Mouse (Mus musculus): Measurements from ENCODE around the gene Cdc20b. TPM values are rescaled to one million over a fixed set of nuclear protein-coding genes. Genes with fewer than 3 reads are reported as not detected.

Gene Cdc20b
- total and polyA plus RNA-seq, 3 experiments, result not detected

DNA sequence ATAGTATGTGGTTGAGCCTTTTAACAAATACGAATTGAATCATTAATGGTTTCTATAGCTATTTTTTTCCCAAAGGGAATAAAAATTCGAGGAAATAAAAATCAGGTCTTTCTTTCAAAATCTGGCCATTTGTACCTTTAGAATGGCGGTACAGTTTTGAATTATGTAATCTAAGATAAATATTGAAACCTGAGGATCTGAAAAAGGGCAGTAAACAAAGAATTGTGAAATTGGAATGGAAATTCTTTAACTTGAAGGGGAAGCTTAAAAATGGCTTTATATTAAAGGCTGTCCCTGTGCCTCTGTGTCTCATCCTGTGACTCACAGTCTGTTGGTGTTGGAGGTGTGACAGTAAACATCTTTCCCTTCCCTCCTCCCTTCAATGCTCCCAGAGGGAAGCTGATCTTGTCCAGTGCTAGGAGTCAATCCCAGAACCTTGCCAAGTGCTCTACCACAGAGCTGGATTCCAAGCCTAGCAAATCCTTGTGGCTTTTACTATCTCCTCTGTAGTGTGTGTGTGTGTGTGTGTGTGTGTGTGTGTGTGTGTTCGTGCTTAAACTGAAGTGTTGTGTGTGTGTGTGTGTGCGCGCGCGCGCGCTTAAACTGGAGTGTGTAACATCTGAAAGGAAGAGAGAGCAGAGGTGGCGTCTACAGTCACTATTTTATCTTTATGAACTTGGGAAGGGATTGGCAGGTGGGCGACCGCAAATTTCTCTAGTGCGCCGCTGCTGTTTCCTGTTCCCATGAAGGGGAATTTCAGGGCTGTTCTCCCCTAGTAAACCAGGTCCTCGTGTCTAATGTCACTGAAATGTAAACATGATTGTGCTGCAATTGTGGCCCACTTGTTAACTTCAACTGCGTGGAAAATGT lies 11.4 kb upstream of the Cdc20b start:
- Histone ChIP-seq H3K79me2 (ENCODE audit: control insufficient read depth, insufficient read depth, low read length, poor library complexity) (no peaks in the 10 kb centered on the region), H3K36me3 (ENCODE audit: control insufficient read depth in 1 of 2, insufficient read depth in 2 of 2, low read length in 2 of 2) (no peaks in the 10 kb centered on the region), H3K9ac (ENCODE audit: control insufficient read depth, low read depth, low read length, poor library complexity, severe bottlenecking) (no peak overlapping the region), H3K27ac (ENCODE audit: control insufficient read depth, low read depth, low read length) (no peak overlapping the region), H3K4me1 (ENCODE audit: control insufficient read depth in 1 of 2, insufficient read depth in 2 of 2, low read length in 2 of 2) (no peaks in the 10 kb centered on the region), H3K27me3 (ENCODE audit: control insufficient read depth in 1 of 2, insufficient read depth in 2 of 2, low read length in 2 of 2) (peaks cover 4 to 5% of the 10 kb centered on the region in 2 experiments; a peak in 2 of 4 replicates), H3K4me3 (ENCODE audit: control insufficient read depth in 1 of 2, insufficient read depth in 1 of 2, low read depth in 2 of 2, low read length in 2 of 2) (no peak overlapping the region), H3K9me3 (replicated peaks; ENCODE audit: insufficient read depth, low read length) (no peaks in the 10 kb centered on the region)
- TF ChIP-seq CHD1 (IDR thresholded peaks at IDR 0.05; ENCODE audit: low read depth, low read length) (no peak), GATA1 (IDR thresholded peaks at IDR 0.05; ENCODE audit: low read depth, low read length) (no peak), ZNF384 (IDR thresholded peaks at IDR 0.05; ENCODE audit: low read depth, low read length) (no peak), USF1 (IDR thresholded peaks at IDR 0.05; ENCODE audit: low read depth, low read length) (no peak), EP300 (IDR thresholded peaks at IDR 0.05; ENCODE audit: low read depth in 1 of 2, low read length in 2 of 2) (no peak), TAL1 (IDR thresholded peaks at IDR 0.05; ENCODE audit: low read length) (no peak), SMC3 (IDR thresholded peaks at IDR 0.05; ENCODE audit: low read depth, low read length) (no peak), RAD21 (IDR thresholded peaks at IDR 0.05; ENCODE audit: low read depth, low read length) (no peak), MEF2A (IDR thresholded peaks at IDR 0.05; ENCODE audit: extremely low read depth, insufficient replicate concordance, low read depth, low read length, poor library complexity, severe bottlenecking) (no peak)
- no peak for DNase-seq (ENCODE audit: low read depth, low spot score)

DNA sequence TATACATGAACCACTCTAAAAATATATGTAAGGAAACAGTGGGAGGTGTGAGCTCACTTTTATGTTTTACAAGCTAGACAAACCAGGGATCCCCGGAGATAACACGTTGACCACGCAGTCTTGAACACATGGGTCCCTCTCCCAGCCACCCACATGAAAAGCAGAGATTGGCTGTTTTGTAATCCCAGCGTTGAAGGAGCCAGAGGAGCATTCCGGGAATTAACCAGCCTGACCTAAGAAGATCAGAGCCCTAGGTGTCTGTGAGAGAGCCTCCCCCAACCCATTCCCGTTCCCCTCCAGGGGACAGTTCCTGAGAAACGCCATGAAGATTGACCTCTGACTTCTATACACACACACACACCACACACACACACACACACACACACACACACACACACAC lies 3.6 kb upstream of the Cdc20b start:
- H3K4me1 ChIP-seq (ENCODE audit: control insufficient read depth in 1 of 2, insufficient read depth in 2 of 2, low read length in 2 of 2), result peaks cover 0 to 4% of the 10 kb centered on the region in 2 experiments; a peak in 1 of 4 replicates
- H3K9me3 ChIP-seq (replicated peaks; ENCODE audit: insufficient read depth, low read length), result no peaks in the 10 kb centered on the region
- H3K4me3 ChIP-seq (ENCODE audit: control insufficient read depth in 1 of 2, insufficient read depth in 1 of 2, low read depth in 2 of 2, low read length in 2 of 2), result no peak overlapping the region
- no peak for DNase-seq (ENCODE audit: low read depth, low spot score)
- TF ChIP-seq GATA1 (IDR thresholded peaks at IDR 0.05; ENCODE audit: low read depth, low read length) (no peak), ZNF384 (IDR thresholded peaks at IDR 0.05; ENCODE audit: low read depth, low read length) (no peak), MYB (IDR thresholded peaks at IDR 0.05; ENCODE audit: low read depth, low read length) (no peak), ZKSCAN1 (IDR thresholded peaks at IDR 0.05; ENCODE audit: low read depth, low read length) (no peak), ZC3H11A (IDR thresholded peaks at IDR 0.05; ENCODE audit: low read depth, low read length) (no peak), BHLHE40 (IDR thresholded peaks at IDR 0.05; ENCODE audit: borderline replicate concordance, low read depth, low read length) (no peak), TBP (IDR thresholded peaks at IDR 0.05; ENCODE audit: low read depth, low read length) (no peak), MAZ (IDR thresholded peaks at IDR 0.05; ENCODE audit: low read depth, low read length) (no peak), SMC3 (IDR thresholded peaks at IDR 0.05; ENCODE audit: low read depth, low read length) (no peak), SIN3A (IDR thresholded peaks at IDR 0.05; ENCODE audit: low read length) (no peak), POLR2AphosphoS5 (IDR thresholded peaks at IDR 0.05; ENCODE audit: borderline replicate concordance, low read depth, low read length) (no peak), E2F4 (IDR thresholded peaks at IDR 0.05; ENCODE audit: borderline replicate concordance, low read depth, low read length) (no peak)
- H3K79me2 ChIP-seq (ENCODE audit: control insufficient read depth, insufficient read depth, low read length, poor library complexity), result no peaks in the 10 kb centered on the region
- H3K27me3 ChIP-seq (ENCODE audit: control insufficient read depth in 1 of 2, insufficient read depth in 2 of 2, low read length in 2 of 2), result peaks cover 0 to under 1% of the 10 kb centered on the region in 2 experiments; a peak in 1 of 4 replicates
- no peaks in the 10 kb centered on the region; a peak in 1 of 4 replicates for H3K36me3 ChIP-seq (ENCODE audit: control insufficient read depth in 1 of 2, insufficient read depth in 2 of 2, low read length in 2 of 2)
- no peak overlapping the region for H3K27ac ChIP-seq (ENCODE audit: control insufficient read depth, low read depth, low read length)
- no peak overlapping the region for H3K9ac ChIP-seq (ENCODE audit: control insufficient read depth, low read depth, low read length, poor library complexity, severe bottlenecking)

All from MEL (cell line).